Mouse (Mus musculus) liver (tissue): Measurements from ENCODE around the gene Gm20765.
"Not testable (repeated sequence)": the region's sequence is repeated elsewhere in the genome, so short reads cannot be mapped to it uniquely, and the experiment has no call there.

Experiments used
- DNase-seq: peaks from one replicate; pipeline ENCODE4 v3.0.0-alpha.2; 2020; ENCODE audit warnings: mixed read lengths

Gene Gm20765

DNA sequence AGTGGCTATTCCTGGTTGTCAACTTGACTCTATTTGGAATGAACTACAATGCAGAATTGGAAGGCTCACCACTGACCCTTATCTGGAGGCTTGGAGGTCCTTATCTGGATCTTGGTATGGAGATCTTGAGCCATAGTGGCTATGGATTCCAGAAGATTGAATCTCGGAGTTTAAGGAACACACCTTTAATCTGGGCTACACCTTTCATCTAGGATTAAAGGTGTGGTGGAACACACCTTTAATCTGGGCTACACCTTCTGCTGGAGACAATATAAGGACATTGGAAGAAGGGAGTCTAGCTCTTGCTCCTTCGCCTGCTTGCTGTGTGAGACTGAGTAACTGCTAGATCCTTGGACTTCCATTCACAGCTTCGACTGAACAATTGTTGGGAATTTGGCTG lies at the start of gene Gm20765:
TSS of gene Gm20765 (plus strand) at position 301 of the 400 bp plus-strand sequence.
- DNase-seq = not testable (repeated sequence)

DNA sequence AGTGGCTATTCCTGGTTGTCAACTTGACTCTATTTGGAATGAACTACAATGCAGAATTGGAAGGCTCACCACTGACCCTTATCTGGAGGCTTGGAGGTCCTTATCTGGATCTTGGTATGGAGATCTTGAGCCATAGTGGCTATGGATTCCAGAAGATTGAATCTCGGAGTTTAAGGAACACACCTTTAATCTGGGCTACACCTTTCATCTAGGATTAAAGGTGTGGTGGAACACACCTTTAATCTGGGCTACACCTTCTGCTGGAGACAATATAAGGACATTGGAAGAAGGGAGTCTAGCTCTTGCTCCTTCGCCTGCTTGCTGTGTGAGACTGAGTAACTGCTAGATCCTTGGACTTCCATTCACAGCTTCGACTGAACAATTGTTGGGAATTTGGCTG lies 42.6 kb upstream of the Gm20765 start, which contains the start of gene Gm21293:
TSS of gene Gm21293 (plus strand) at position 301 of the 400 bp plus-strand sequence.
- DNase-seq = not testable (repeated sequence)

DNA sequence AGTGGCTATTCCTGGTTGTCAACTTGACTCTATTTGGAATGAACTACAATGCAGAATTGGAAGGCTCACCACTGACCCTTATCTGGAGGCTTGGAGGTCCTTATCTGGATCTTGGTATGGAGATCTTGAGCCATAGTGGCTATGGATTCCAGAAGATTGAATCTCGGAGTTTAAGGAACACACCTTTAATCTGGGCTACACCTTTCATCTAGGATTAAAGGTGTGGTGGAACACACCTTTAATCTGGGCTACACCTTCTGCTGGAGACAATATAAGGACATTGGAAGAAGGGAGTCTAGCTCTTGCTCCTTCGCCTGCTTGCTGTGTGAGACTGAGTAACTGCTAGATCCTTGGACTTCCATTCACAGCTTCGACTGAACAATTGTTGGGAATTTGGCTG lies 34.1 kb upstream of the Gm20765 start, which contains the start of gene Gm6763:
TSS of gene Gm6763 (plus strand) at position 301 of the 400 bp plus-strand sequence.
- DNase-seq = not testable (repeated sequence)

DNA sequence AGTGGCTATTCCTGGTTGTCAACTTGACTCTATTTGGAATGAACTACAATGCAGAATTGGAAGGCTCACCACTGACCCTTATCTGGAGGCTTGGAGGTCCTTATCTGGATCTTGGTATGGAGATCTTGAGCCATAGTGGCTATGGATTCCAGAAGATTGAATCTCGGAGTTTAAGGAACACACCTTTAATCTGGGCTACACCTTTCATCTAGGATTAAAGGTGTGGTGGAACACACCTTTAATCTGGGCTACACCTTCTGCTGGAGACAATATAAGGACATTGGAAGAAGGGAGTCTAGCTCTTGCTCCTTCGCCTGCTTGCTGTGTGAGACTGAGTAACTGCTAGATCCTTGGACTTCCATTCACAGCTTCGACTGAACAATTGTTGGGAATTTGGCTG lies 25.6 kb upstream of the Gm20765 start, which contains the start of gene Gm8764:
TSS of gene Gm8764 (plus strand) at position 301 of the 400 bp plus-strand sequence.
- not testable (repeated sequence) for DNase-seq

DNA sequence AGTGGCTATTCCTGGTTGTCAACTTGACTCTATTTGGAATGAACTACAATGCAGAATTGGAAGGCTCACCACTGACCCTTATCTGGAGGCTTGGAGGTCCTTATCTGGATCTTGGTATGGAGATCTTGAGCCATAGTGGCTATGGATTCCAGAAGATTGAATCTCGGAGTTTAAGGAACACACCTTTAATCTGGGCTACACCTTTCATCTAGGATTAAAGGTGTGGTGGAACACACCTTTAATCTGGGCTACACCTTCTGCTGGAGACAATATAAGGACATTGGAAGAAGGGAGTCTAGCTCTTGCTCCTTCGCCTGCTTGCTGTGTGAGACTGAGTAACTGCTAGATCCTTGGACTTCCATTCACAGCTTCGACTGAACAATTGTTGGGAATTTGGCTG lies 17.1 kb upstream of the Gm20765 start, which contains the start of gene Gm21304:
TSS of gene Gm21304 (plus strand) at position 301 of the 400 bp plus-strand sequence.
- not testable (repeated sequence) for DNase-seq

DNA sequence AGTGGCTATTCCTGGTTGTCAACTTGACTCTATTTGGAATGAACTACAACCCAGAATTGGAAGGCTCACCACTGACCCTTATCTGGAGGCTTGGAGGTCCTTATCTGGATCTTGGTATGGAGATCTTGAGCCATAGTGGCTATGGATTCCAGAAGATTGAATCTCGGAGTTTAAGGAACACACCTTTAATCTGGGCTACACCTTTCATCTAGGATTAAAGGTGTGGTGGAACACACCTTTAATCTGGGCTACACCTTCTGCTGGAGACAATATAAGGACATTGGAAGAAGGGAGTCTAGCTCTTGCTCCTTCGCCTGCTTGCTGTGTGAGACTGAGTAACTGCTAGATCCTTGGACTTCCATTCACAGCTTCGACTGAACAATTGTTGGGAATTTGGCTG lies 8.6 kb upstream of the Gm20765 start, which contains the start of gene Gm21312:
TSS of gene Gm21312 (plus strand) at position 301 of the 400 bp plus-strand sequence.
- DNase-seq = not testable (repeated sequence)

DNA sequence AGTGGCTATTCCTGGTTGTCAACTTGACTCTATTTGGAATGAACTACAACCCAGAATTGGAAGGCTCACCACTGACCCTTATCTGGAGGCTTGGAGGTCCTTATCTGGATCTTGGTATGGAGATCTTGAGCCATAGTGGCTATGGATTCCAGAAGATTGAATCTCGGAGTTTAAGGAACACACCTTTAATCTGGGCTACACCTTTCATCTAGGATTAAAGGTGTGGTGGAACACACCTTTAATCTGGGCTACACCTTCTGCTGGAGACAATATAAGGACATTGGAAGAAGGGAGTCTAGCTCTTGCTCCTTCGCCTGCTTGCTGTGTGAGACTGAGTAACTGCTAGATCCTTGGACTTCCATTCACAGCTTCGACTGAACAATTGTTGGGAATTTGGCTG lies 8.4 kb downstream of the Gm20765 start, which contains the start of gene Gm4340:
TSS of gene Gm4340 (plus strand) at position 301 of the 400 bp plus-strand sequence.
- not testable (repeated sequence) for DNase-seq

DNA sequence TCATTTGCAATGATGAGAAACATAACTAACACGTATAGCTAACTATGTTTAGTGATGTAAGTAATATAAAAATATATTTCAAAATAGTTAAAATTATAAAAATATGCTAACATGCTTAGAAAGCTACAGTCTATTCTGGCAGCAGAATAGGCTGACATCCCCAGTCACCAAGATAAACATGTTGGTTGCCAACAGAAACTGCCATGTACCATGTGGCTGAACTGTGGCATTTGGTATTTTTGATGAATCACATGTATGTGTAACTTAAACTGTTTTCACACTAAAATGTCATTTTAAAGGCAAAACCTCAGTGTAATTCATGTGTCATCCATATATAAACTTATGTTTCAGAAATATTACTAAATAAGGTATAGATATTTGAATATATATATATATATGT lies 24.3 kb downstream of the Gm20765 start:
- no peak for DNase-seq

DNA sequence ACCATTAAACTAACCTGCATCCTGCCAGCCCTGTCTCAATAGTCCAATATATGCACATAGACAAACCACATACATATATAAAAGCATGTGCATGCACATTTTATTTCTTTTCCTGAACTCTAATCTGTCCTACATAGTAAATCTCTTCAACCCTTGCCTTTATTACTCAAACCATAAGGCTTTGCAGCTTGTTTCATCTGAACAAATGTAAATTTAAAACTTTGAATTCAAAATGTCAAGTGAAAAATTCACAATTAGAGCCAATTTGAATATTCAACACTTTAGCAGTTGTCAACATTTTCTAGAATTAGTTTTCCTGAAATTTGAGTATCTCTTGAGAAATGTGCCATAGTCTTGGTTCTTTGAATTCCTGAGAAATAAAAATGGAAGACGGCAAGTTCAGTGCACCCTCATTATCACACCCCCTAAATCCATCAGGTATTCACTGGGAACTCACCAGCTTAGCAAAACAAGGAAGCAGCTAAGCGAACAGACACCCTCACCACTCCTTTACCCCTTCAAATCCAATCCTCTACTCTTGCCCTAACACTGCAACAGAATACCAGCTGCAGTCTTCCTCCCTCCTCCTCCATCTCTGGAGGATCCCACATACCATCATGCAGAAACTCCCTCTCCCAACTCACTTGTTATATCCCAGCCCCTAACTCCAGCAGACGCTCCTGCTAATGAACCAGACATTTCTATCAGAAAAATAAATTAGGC lies 25.1 kb downstream of the Gm20765 start:
- DNase-seq = no peak

DNA sequence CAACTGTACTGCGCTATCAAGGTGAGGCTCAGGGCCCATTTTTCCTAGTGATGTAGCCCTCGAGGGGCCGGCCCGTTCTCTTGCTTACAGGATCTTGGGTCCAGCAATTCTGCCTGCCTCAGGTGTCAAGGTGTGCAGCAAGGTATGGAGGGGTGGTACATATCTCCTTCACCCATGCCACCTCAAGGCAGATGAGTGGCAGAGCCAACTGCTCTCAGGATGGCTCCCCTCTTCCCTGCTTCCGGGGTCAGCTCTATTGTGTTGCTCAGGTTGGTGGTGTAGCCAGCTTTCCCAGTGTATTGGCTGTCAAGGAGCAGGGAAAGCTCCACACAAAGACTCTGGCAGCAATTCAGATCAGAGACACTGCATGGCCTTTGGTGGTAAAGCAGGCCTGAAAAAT lies 29.2 kb downstream of the Gm20765 start:
- no peak for DNase-seq

DNA sequence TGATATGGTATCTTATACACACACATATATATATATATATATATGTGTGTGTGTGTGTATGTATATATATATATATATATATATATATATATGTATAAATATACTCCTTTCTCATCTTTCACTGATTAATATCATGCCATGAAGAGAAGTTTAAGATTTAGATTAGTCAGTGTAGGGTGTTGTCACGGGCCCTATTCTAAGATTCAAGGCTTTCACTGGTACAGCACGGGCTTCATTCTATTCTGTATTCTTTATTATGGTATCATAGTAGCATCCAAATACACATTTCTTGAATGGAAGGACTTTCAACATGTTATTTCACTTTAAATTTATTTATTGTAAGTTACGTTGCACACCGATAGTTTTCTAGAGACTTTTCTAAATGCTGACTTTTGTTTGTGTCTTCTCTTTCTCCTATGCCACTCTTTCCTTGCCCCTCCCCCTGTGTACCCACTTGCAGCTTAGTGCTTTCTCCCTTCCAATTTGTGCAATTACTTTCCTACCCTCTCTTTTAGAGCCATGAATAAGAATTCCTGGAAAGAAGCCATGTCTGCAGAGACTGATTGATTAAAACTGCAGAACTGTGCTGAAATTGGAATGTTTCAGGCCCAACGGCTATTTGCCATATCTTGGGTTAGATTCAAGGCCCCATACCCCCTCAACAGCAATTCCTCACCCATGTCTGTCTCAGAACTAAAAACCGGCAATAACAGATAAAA lies 35.1 kb downstream of the Gm20765 start:
- no peak for DNase-seq
